Mouse (Mus musculus): Measurements from ENCODE around the gene Tmem189.
A peak's percentile ranks its signal among the peaks of the same experiment; 100 is the strongest.
"Not testable (repeated sequence)": the region's sequence is repeated elsewhere in the genome, so short reads cannot be mapped to it uniquely, and the experiment has no call there.

Tmem189 gene

DNA sequence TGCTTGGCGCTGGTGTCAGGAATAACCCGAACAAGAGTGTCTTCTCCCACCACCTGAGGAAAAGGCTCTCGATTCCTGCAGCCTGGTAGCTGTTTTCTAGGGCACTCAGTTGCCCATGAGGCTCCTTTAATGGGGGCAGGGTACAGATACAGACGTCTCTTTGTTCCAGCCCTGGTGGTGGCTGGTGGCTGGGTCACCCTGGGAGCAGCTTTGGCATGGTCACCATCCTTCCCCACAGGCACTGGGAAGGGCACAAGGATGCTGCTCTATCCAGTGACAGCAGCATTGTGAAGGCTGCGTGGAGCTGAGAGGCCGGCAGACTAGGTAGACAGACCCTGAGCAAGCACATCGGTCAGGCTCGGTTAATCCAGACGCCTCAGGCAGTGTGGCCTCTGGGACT, 38.0 kb downstream of the Tmem189 start:
- DNase-seq (ENCODE audit: low spot score in 2 of 2) = no peak

DNA sequence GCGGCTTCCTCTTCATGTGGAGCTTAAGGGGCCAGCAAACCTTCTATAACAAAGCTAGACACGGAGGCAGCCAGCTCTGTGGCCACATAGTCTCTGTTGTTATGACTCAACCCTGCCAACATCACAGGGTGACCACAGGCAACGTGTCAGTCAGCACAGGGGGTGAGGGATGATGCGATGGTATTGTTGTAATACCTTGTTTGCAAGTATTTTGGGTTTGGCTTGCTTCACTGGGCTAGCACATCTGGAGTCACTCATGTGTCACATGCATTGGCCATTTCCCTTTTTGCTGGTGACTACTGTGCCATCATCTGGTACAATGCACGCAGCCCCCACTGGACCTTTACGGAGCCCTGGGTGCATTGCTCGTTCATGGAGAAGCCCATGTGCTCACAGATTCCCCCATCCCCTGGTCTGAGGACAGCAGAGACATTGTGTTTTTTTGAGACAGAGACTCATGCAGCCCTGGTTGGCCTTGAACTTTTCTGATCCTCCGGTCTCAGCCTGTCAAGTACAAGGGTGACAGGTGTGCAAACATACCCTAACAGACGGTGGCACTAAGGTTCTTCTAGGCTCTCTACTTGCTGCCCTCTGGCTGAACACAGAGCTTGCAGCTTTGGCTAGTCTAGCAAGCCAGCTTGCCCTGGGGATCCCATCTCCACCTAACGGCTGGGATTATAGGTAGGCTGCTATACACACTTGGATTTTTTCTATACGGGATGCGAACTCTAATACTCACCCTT, 40.2 kb downstream of the Tmem189 start:
- no peak for DNase-seq (ENCODE audit: low spot score in 2 of 2)

DNA sequence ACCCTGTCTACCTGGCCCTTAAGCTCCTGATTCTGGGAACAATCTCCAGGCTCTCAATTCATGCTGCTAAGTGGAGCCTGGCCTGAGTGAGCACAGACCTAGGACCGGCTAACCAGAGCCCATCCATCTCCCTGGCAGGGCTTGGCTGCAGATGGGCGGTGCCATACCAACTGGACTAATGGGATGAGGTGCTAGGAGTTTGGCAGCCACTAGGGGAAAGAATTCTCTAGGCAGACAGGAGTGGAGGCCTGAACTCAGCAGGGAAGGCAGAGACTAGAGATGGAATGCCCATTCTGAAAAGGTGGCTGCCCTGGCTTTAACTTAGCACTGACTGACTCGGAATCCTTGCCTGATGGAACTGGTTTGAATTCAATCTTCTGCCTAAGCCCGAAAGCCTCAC, 43.2 kb downstream of the Tmem189 start:
- no peak for DNase-seq (ENCODE audit: low spot score in 2 of 2)

DNA sequence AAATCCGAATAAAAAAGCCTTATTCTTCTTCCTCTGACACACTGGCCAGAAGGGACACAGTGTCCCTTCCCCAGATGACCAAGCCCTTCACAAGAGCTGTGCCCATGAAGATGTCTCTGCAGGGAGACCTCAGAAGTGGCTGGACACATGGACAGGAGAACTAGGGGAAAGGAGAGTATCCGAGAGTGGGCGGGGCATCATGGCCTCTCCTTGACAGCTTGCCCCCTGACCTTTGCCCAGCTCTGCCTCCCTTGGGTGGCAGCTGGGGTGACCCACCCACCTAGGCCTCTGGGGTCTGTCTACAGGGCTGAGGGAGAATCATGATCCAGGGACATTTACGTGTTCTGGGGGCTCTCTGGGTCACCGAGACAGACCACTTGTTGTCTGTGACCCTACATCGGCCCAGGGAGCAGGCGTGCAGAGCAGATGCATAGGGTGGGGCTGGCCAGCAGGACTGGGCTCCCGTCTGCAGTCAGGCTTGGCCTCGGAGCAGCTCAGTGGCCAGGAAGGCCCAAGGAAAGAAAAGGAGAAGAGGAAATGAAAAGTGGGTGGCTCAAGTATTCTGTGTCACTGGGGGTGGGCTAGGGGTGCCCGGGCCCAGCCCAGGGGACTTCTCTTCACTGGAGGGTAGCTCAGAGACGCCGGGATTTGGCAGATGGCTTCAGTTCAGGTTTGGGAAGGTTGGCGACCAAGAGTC, 46.1 kb downstream of the Tmem189 start:
- not testable (repeated sequence) for DNase-seq (ENCODE audit: low spot score in 2 of 2)

DNA sequence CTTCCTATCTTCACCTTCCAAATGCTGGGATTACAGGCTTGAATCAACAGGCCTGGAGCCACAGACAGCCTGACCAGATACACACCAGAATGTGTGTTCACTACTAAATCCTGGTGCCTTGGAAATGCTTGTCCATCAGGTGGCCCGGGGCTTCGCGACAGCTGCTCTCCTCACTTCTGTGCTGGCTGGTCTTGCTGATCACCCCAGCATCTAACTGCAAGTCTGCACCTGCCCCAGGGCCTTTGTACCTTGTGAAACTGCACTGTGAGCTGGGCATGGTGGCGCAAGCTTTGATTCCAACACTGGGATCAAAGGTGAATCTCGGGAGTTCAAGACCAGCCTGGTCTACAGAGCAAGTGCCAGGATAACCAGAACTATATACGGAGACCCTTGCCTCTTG, 47.5 kb downstream of the Tmem189 start:
- DNase-seq (ENCODE audit: low spot score in 2 of 2) = no peak

DNA sequence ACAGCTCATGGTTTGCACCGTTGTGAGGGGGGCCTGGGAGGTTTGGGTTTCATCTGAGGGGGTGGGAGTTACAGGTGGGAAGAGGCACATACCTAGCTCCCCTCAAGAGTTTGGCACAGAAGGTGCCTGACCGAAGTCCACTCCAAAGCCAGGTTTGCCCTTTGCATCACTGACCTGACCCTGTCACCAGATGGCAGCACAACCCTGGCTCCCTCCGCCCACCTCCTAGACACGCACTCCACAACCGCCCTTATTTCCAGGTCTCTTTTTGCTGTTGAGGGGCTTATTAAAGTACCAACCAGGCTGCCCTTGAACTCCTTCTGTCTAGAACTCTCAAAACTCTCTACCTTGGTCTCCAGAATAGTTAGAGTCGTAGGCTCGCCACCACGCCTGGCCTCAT, 48.3 kb downstream of the Tmem189 start:
- peak in 1 of 2 experiments; percentile 39 for DNase-seq (ENCODE audit: low spot score in 2 of 2)

DNA sequence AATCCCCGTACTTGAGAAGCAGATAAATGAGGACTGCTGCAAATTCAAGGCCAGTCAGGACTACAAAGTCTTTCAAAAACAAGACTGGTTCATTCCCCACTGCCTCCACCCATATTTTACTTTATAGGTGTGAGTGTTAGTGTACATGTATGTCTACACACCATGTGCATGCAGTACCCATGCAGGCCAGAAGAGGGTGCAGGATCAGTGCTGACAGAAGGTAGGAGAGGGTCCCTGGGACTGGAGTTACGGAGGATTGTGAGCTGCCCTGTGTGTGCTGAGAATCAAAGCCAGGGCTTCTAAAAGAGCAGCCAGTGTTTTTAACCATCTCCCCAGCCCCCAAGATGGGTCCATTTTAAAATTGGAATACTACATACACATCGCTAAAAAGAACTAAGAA, 49.3 kb downstream of the Tmem189 start:
- peak in 1 of 2 experiments; percentile 37 for DNase-seq (ENCODE audit: low spot score in 2 of 2)

DNA sequence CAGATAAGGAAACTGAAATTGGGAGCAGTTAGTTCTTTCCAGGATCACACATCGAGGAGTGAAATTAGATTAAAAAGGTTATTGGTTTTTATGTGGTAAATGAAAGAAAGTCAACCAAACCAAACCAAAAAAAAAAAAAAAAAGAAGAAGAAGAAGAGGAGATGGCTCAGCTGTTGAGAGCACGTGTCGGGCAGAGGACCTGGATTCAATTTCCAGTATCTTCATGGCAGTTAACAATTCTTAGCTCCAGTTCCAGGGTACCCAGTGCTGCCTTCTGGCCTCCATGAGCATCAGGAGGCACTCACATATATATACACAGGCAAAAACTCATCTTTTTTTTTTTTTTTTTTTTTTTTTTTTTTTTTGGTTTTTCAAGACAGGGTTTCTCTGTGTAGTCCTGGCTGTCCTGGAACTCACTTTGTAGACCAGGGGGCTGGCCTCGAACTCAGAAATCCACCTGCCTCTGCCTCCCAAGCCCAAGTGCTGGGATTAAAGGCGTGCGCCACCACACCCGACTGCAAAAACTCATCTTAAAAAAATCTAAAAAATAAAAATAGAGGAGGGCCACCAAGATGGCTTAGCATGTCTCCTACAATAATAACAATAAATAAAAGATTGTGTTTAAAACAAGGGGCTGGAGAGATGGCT, 54.6 kb downstream of the Tmem189 start:
- DNase-seq (ENCODE audit: low spot score in 2 of 2) = no peak

DNA sequence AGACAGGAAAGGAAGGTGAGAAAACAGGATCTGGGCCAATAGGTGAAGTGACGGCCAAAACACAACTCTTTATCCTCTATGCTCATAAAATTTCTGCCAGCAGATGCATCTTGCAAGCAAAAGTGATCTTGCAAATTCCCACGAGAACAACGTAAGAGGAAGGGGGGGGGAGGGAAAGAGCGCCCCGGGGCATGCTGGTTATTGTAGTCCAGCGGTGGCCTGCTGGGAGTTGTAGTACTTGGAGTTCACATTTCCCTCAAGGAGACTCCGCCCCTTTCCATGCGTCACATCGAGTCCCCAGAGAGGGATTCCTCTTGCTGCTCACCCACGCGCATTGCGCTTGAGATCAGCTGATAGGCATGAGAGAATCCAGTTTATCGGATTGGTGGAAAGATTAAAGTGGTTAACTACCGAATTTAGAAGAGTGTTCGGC, 55.3 kb downstream of the Tmem189 start:
- DNase-seq (ENCODE audit: low spot score in 2 of 2) = peak; percentile 78 to 93

DNA sequence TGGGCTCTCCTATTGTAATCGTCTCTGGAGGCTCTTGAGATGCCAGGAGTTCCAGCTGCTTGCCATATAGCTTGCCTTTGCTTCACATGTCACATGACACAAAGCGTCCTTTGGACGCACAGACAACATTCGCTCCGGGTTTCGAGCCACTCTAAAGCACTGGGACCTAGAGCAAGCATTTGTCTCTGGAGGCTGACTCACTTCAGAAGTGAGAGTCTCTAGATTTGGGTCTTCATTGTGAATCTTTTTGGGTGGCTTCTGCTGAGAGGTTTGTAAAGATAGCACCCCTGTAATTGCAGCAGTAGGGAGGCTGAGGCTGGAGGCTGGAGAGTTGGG, 56.1 kb downstream of the Tmem189 start:
- DNase-seq (ENCODE audit: low spot score in 2 of 2) = no peak

DNA sequence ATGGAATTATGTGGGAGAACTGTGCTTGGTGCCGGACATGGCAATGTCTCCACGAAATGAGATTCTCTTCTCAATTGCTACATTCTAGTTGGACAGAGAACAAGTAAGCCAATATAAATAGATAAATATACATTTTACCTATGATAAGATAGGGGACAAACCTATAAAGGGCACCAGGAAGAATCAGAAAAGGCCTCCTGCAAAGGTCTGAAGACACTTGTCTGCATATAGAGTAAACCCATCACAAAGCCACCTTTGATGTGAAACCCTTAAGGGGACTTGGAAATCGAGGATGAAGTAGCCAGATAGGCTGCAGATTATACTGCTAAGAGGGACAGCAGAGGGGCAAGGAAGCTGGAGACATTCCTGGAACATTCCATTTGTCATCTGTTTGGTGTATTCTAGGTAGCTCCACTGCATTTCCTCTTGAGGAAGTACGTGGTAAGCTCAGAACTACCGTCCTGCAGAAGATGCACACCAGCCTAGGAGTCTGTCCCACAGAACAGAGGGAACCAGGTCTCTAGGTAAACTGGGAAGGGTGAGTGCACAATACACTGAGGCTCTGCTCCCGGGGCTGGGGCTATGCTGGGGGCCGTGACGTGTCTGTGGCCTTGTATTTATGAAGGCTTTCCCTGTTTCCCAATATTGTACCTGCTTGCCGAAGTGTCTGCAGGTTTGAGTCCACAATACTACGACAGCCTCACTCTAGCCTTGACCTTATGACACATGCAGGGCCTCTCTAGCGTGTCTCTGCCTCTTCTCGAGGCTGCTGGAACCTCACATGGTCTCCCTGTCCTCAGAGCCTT, 56.7 kb downstream of the Tmem189 start:
- no peak for DNase-seq (ENCODE audit: low spot score in 2 of 2)

DNA sequence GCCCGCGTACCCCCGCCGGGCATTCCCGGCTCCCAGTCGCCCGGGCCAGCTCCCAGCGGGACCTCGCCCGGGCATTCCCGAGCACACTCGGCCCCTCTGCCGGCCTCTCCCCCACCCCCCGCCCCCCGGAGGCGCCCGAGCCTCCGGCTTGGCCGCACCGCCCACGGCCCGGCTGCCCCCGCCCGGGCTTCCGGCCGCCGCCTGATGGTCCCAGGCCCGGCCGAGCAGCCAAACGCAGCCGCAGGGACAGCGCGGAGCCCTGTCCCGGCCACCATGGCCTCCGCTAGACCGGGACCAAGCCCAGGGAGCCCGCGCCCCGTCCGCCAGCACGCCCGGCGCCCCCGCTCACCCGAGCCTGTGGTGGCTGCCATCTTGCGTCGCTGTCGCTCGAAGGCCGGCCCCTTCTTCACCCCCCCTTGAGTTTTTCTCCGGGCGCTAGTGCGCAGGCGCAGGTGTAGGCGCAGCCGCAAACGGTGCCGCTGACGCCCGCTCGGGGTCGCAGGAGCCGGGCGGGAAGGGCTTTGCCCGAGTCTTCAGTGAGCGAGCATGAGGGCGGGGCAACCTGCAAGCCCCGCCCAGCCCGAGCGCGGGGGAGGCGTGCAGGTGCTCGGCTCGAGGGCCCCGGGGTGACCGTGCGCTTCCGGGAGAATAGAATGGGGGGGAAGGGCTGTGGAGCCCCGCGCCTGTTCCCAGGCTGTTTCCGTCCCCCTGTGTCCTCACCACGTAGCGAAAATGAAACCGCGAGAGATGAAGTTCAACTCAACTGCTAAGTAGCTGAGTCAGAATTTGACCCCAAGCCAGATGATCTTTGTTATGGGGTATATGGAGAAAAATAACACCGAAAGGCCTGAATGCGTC, 57.8 kb downstream of the Tmem189 start, which contains the start of gene Ube2v1:
Gene Ube2v1, minus strand, starts transcription at position 505 of the 858 bp plus-strand sequence.
- DNase-seq (ENCODE audit: low spot score in 2 of 2) = peak; percentile 97 to 98

DNA sequence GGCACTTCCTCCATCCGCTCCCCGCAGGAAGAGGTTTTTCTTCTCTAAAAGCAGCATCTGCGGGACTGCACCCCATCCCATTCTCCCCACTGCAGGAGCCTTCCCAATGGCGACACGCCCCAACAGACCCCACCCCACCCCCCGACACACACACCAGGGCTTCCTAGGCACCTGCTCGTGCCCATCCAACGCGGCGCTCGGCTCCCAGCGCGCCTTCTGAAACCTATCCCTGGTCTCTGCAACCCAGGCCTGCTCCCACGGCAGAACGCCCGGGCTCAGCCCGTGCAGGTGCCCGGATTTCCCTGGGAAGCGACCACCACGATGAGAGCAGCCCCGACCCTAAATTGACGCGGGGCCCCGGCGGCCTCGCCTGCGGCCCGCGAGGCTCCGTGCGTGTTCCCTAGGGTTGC, 58.4 kb downstream of the Tmem189 start:
- no peak for DNase-seq (ENCODE audit: low spot score in 2 of 2)

DNA sequence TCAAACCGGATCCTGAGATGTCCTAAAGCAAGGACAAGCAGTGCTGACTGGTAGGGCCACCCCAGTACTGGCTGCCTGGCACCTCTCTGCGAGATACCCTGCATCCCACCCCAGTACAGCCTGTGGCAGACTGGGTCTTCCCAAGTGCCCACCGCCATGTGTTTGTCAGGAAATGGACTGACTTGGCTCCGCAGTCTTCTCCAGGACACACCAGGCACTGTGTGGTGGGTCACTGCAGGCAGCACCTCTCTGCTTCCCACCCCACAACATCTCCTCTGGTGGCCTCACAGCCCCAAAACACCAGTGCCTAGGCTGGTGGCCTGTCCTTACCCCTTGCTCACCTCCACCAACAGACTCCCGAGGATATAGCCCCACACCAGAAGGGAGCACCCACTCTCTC, 59.2 kb downstream of the Tmem189 start:
- no peak for DNase-seq (ENCODE audit: low spot score in 2 of 2)

DNA sequence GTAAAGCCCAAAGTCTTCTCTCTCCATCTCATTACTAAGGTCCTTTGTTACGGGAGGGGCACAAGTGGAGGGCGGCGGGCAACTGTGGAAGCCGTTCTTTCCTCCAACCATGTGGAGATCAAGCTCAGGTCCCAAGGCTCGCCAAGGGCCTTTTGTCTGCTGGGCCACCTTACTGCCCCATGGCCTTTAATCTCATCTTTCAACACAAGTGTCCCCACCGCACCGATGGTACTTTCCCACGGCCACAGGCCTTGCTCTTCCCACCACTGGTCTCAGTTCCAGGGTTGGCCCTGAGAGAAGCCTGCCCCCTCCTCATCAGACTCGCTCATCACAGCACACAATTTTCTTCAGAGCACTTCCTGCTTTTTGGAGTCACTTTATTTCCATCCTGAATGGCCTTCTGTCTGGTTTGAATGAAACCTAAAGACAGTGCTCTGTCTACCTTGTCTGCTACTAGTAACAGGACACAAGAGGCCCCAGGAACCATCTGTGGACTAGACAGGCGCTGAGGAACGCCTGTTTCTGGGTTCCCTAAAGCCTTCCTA, 59.9 kb downstream of the Tmem189 start:
- DNase-seq (ENCODE audit: low spot score in 2 of 2) = no peak

DNA sequence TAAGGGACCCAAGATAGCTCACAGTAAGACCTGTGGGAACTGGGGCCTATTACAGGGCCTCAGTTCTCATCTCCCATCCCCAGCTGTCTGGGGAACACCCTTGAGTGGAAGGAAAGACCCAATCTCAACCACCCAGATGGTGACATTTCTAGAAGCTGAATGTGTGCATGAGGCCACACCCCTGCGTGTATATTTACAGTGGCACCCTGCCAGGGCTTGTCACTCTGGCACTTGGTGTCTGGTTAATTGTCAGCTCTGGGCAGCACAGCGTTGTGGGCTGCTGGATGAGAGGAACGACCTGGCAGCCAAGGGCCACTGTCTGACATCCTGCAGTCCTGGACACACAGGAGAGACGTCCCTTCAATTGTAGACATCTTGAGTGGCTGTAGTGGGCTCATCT, 60.8 kb downstream of the Tmem189 start:
- DNase-seq (ENCODE audit: low spot score in 2 of 2) = no peak

DNA sequence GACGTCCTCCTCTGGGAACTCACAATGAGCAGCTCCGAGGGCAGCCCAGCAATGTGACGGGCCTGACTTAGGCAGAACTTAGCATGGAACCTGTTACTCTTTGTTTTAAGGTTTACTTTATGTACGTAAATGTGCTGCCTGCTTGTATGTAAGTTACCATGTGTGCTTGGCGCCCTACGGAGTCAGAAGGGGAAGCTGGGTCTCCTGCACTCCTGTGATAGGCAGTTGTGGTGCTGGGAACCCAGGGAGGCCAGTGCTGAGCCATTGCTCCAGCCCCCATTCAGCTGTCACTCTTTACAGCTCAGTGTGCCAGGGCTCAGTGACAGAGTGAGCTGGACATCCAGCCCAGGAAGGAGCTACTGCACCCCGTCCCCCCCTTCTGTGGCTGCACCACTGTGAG, 62.6 kb downstream of the Tmem189 start:
- no peak for DNase-seq (ENCODE audit: low spot score in 2 of 2)

DNA sequence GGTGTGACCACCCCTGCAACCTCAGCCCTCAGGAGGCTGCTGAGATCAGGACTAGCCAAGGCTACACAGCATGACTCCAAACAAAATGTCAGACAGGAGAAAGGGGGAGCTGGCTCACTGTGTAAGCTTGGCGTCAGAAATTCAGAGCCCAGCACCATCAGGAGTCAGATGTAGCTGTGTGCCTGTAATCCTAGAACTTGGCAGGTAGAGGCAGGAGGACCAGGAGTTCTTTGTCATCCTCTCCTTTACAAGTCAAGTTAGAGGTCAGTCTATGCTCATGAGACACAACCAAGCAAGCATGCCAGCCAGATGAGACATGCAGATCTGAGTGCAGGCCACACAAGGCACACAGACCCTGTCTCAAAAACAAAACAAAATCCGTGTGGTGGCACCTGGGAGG, 64.0 kb downstream of the Tmem189 start:
- DNase-seq (ENCODE audit: low spot score in 2 of 2) = no peak

DNA sequence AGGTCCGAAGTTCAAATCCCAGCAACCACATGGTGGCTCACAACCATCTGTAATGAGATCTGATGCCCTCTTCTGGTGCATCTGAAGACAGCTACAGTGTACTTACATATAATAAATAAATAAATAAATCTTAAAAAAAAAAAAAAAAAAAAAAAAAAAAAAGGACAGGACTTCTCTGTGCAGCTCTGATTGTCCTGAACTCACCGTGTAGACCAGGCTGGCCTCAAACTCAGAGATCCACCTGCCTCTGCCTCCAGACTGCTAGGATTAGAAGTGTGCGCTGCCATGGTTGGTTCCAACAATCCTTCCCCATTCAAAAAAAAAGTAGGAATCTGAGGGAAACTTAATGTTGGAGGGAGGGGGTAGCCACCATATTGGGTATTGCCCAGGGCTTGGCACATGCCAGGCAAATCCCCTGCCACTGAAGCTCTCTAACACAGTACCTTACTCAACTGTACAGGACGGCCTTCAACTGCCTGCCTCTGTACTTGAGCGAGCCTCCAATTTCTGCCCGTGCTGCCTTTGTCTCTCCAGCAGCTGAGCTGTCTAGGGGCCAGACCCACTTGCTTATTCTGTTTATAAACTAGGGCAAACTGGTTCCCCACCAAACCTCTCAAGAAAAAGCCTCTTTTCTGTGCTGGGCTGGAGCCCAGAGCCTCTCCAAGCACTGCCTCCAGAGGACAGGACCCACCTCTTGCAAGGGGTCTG, 65.1 kb downstream of the Tmem189 start:
- DNase-seq (ENCODE audit: low spot score in 2 of 2) = no peak

DNA sequence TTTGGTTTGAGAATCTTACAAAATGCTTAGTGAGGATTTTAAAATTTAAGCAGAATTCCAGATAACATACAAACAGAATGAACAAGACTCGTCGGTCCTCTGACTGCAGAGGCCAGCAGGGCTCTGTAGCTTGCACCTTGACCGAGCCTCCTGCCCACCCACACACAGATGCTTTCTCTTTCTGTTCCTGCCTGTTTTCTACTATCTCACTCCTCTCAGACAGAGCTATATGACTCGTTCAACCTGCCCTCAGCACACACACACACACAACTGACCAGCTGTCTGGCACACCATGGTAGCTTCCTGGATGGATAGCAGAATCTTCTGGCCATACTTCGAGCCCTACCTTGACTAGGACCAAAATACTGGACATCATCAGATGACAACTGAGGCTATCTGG, 66.7 kb downstream of the Tmem189 start:
- no peak for DNase-seq (ENCODE audit: low spot score in 2 of 2)

Measured in cerebellum, postnatal 4 days (tissue).